Mouse (Mus musculus): ENCODE data around the gene C1qtnf6.

DNA sequence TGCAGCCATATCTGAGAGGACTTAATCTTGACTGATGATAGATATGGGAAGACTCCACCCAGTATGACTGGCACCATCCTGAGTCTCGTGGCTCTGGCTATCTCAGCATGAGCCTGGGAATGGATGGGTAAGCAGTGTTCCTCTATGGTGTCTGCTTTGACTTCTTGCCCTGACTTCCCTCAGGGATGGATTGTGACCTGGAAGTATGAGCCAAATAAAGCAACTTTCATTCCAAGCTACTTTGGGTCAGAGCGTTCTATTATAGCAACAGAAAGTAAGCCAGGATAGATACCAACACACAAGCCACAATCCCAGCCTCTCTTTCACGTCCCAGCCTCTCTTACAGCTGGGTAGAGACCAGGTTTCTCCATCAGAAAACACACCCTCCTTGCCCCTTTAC, 25.7 kb downstream of the C1qtnf6 start:
- TF ChIP-seq CTCF (IDR thresholded peaks at IDR 0.05) (no peak), POLR2A (IDR thresholded peaks at IDR 0.05; ENCODE audit: insufficient read depth, low read depth, low read length) (no peak), EP300 (IDR thresholded peaks at IDR 0.05; ENCODE audit: insufficient read depth, low read depth, low read length) (no peak)
